Mouse (Mus musculus) small intestine, adult 2 months (tissue): Measurements from ENCODE around the gene Vps26a.

Experiments
- CTCF ChIP-seq: fragments of 200-500 bp; IDR thresholded peaks from 2 replicates; pipeline ENCODE4 v1.5.1; 2012; ENCODE audit warnings: low read depth, mild to moderate bottlenecking, control low read depth, inconsistent platforms, low read length, moderate library complexity, mixed read lengths; ENCODE audit not compliant: insufficient replicate concordance, insufficient read length; ENCODE audit errors: extremely low read depth
- POLR2A ChIP-seq: fragments of 200-500 bp; IDR thresholded peaks from 2 replicates; pipeline ENCODE4 v1.6.1; 2012; ENCODE audit warnings: low read depth, mild to moderate bottlenecking, control low read depth, inconsistent platforms, low read length, moderate library complexity

GRCm38 (mm10) chr10:62471105-62471504 lies 15.5 kb downstream of the Vps26a start:
- TF ChIP-seq POLR2A (no peak), CTCF (no peak)
